Mouse (Mus musculus) myocyte (in vitro differentiated cells): ENCODE measurements at regions not wholly inside any gene's neighbourhood (a gene's known extent, or its start where the extent isn't known, plus 50 kb on each side); places are given as distances from the start of the nearest gene placed in this dataset.

Experiments used
- MAX ChIP-seq: IDR thresholded peaks from one replicate; pipeline ENCODE4 v1.6.1; 2011; ENCODE audit warnings: low read depth, mild to moderate bottlenecking, control low read depth
- SRF ChIP-seq: IDR thresholded peaks from one replicate; pipeline ENCODE4 v1.6.1; 2011; ENCODE audit warnings: low read depth; ENCODE audit not compliant: control insufficient read depth, insufficient read length

GRCm38 (mm10) chr17:45258007-45258406 lies 175.5 kb downstream of the Cdc5l start:
- TF ChIP-seq SRF (no peak), MAX (no peak)
